Mouse (Mus musculus) intestine, embryonic 15.5 days (tissue): ENCODE data around the gene Col18a1. TPM values are rescaled to one million over a fixed set of nuclear protein-coding genes. Genes with fewer than 3 reads are reported as not detected.

Source experiments
- ATAC-seq: fragments of 200-750 bp; cut with Nextera tagmentation; 2 replicates; pipeline ENCODE4 v1.8.0; 2017; ENCODE audit warnings: moderate TSS enrichment, moderate library complexity
- H3K27ac ChIP-seq: fragments of 300-500 bp; sonication (generic); 2 replicates; pipeline ENCODE4 v1.5.1; 2015; ENCODE audit warnings: mild to moderate bottlenecking, inconsistent platforms
- H3K27me3 ChIP-seq: fragments of 300-500 bp; sonication (generic); replicated peaks from 2 replicates; pipeline ENCODE4 v1.6.1; 2015; ENCODE audit warnings: inconsistent platforms
- H3K36me3 ChIP-seq: fragments of 300-500 bp; sonication (generic); 2 replicates; pipeline ENCODE4 v1.6.1; 2015; ENCODE audit warnings: inconsistent platforms
- H3K4me1 ChIP-seq: fragments of 300-500 bp; sonication (generic); replicated peaks from 2 replicates; pipeline ENCODE4 v1.6.1; 2015; ENCODE audit warnings: inconsistent platforms
- H3K4me2 ChIP-seq: fragments of 300-500 bp; sonication (generic); replicated peaks from 2 replicates; pipeline ENCODE4 v1.6.1; 2015; ENCODE audit warnings: mild to moderate bottlenecking, inconsistent platforms
- H3K4me3 ChIP-seq: fragments of 300-500 bp; sonication (generic); replicated peaks from 2 replicates; pipeline ENCODE4 v1.5.1; 2015; ENCODE audit warnings: inconsistent platforms
- H3K9ac ChIP-seq: fragments of 300-500 bp; sonication (generic); 2 replicates; pipeline ENCODE4 v1.6.1; 2015; ENCODE audit warnings: inconsistent platforms
- H3K9me3 ChIP-seq: fragments of 300-500 bp; sonication (generic); 2 replicates; pipeline ENCODE4 v1.6.1; 2016; ENCODE audit warnings: inconsistent platforms
- WGBS: fragments of 180-500 bp; shearing (Covaris S2); methylation state at CpG from one replicate; pipeline ENCODE4 v1.1.7; 2015; 5-methylcytosine and 5-hydroxymethylcytosine counted together
- polyA plus RNA-seq: library from polyadenylated mRNA; unstranded; fragments of >200 nt; fragmentation: Nextera tagmentation; extraction: Ambion mirVana; gene quantifications from 2 replicates; pipeline ENCODE4 v1.2.1, GENCODE M21; 2015

Gene Col18a1
- polyA plus RNA-seq, 1 experiment from 2014 or later = 59.5 TPM

GRCm38 (mm10) chr10:77097006-77097889, 69.1 kb downstream of the Col18a1 start:
- Histone ChIP-seq H3K4me3 (no peak overlapping the region), H3K9me3 (no peaks in the 10 kb centered on the region), H3K27me3 (no peaks in the 10 kb centered on the region), H3K36me3 (no peaks in the 10 kb centered on the region), H3K9ac (no peak overlapping the region), H3K4me2 (no peak overlapping the region), H3K27ac (0 out of 2 replicates have a peak overlapping the region, but pooled peaks have one; percentile 40), H3K4me1 (peaks cover 7% of the 10 kb centered on the region; the same call in 1 of the 2 replicates)
- no peak for ATAC-seq
- 63% methylated on average over 12 of the region's 12 CpGs for WGBS

- Histone ChIP-seq H3K4me1 (peaks cover 7% of the 10 kb centered on the region; the same call in 1 of the 2 replicates), H3K4me2 (no peak overlapping the region), H3K4me3 (no peak overlapping the region), H3K9ac (no peak overlapping the region), H3K36me3 (no peaks in the 10 kb centered on the region), H3K27ac (no peak overlapping the region), H3K9me3 (no peaks in the 10 kb centered on the region), H3K27me3 (no peaks in the 10 kb centered on the region)
- ATAC-seq = no peak
- 91% methylated on average over 3 of the region's 3 CpGs for WGBS
These were observed 70.7 kb downstream of the Col18a1 start for GRCm38 (mm10) chr10:77095666-77096065.

- Histone ChIP-seq H3K9ac (no peak overlapping the region), H3K9me3 (no peaks in the 10 kb centered on the region), H3K27ac (no peak overlapping the region), H3K4me2 (no peak overlapping the region), H3K4me3 (no peak overlapping the region), H3K27me3 (no peaks in the 10 kb centered on the region), H3K4me1 (peaks cover 7% of the 10 kb centered on the region; the same call in 1 of the 2 replicates), H3K36me3 (no peaks in the 10 kb centered on the region)
- no peak for ATAC-seq
These were observed 72.5 kb downstream of the Col18a1 start for GRCm38 (mm10) chr10:77093817-77094216.

- H3K4me1 ChIP-seq = no peaks in the 10 kb centered on the region
- ATAC-seq = 0 out of 2 replicates have a peak, but pooled peaks have one; percentile 17
These were observed 74.7 kb downstream of the Col18a1 start for GRCm38 (mm10) chr10:77091538-77092097.

GRCm38 (mm10) chr10:77090063-77090462, 76.3 kb downstream of the Col18a1 start:
- no peak for ATAC-seq
- no peaks in the 10 kb centered on the region for H3K4me1 ChIP-seq
- no peak overlapping the region for H3K27ac ChIP-seq
- no peaks in the 10 kb centered on the region for H3K27me3 ChIP-seq
- no peaks in the 10 kb centered on the region for H3K36me3 ChIP-seq
- H3K9ac ChIP-seq = no peak overlapping the region
- H3K9me3 ChIP-seq = no peaks in the 10 kb centered on the region
- H3K4me2 ChIP-seq = no peak overlapping the region
- 77% methylated on average over 5 of the region's 5 CpGs for WGBS
- no peak overlapping the region for H3K4me3 ChIP-seq

More at GRCm38 (mm10) chr10:77091538-77092097, 74.7 kb downstream of the Col18a1 start:
- H3K36me3 ChIP-seq = no peaks in the 10 kb centered on the region
- H3K9me3 ChIP-seq = no peaks in the 10 kb centered on the region
- no peak overlapping the region for H3K4me3 ChIP-seq
- H3K27ac ChIP-seq = no peak overlapping the region
- 70% methylated on average over 4 of the region's 4 CpGs for WGBS
- H3K9ac ChIP-seq = no peak overlapping the region
- H3K4me2 ChIP-seq = no peak overlapping the region
- H3K27me3 ChIP-seq = no peaks in the 10 kb centered on the region

GRCm38 (mm10) chr10:77089336-77089735, 77.0 kb downstream of the Col18a1 start:
- Histone ChIP-seq H3K9me3 (no peaks in the 10 kb centered on the region), H3K4me3 (no peak overlapping the region), H3K27ac (no peak overlapping the region), H3K9ac (no peak overlapping the region), H3K4me1 (0 out of 2 replicates have a peak, but pooled peaks cover 1% of the 10 kb centered on the region), H3K4me2 (0 out of 2 replicates have a peak overlapping the region, but pooled peaks have one; percentile 1), H3K36me3 (no peaks in the 10 kb centered on the region), H3K27me3 (no peaks in the 10 kb centered on the region)
- 0 out of 2 replicates have a peak, but pooled peaks have one; percentile 52 for ATAC-seq
- WGBS = 53% methylated on average over 8 of the region's 8 CpGs

GRCm38 (mm10) chr10:77084568-77084967, 81.8 kb downstream of the Col18a1 start:
- no peaks in the 10 kb centered on the region for H3K9me3 ChIP-seq
- no peak overlapping the region for H3K9ac ChIP-seq
- H3K27ac ChIP-seq = no peak overlapping the region
- H3K36me3 ChIP-seq = no peaks in the 10 kb centered on the region
- no peak overlapping the region for H3K4me3 ChIP-seq
- no peaks in the 10 kb centered on the region for H3K27me3 ChIP-seq
- 47% methylated on average over 1 of the region's 1 CpGs for WGBS
- no peak overlapping the region for H3K4me2 ChIP-seq
- 0 out of 2 replicates have a peak, but pooled peaks cover 4% of the 10 kb centered on the region for H3K4me1 ChIP-seq
- ATAC-seq = no peak

- Histone ChIP-seq H3K9ac (no peak overlapping the region), H3K4me2 (no peak overlapping the region), H3K36me3 (no peaks in the 10 kb centered on the region), H3K4me1 (peaks cover 9% of the 10 kb centered on the region; the same call in 1 of the 2 replicates), H3K4me3 (no peak overlapping the region), H3K27me3 (no peaks in the 10 kb centered on the region), H3K9me3 (no peaks in the 10 kb centered on the region), H3K27ac (no peak overlapping the region)
- 69% methylated on average over 5 of the region's 5 CpGs for WGBS
- ATAC-seq = no peak
These were observed 83.4 kb downstream of the Col18a1 start for GRCm38 (mm10) chr10:77082921-77083320.

GRCm38 (mm10) chr10:77082453-77082852, 83.9 kb downstream of the Col18a1 start:
- Histone ChIP-seq H3K4me2 (no peak overlapping the region), H3K4me1 (peaks cover 9% of the 10 kb centered on the region; the same call in 1 of the 2 replicates), H3K27ac (no peak overlapping the region), H3K9me3 (no peaks in the 10 kb centered on the region), H3K9ac (no peak overlapping the region), H3K4me3 (no peak overlapping the region), H3K36me3 (no peaks in the 10 kb centered on the region), H3K27me3 (no peaks in the 10 kb centered on the region)
- ATAC-seq = no peak
- 8% methylated on average over 3 of the region's 3 CpGs for WGBS

- peak; percentile 65 for ATAC-seq
- Histone ChIP-seq H3K27ac (no peak overlapping the region), H3K9me3 (no peaks in the 10 kb centered on the region), H3K4me2 (no peak overlapping the region), H3K4me1 (peaks cover 7% of the 10 kb centered on the region; the same call in 1 of the 2 replicates), H3K36me3 (no peaks in the 10 kb centered on the region), H3K4me3 (no peak overlapping the region), H3K9ac (no peak overlapping the region), H3K27me3 (no peaks in the 10 kb centered on the region)
- 48% methylated on average over 8 of the region's 8 CpGs for WGBS
These were observed 87.4 kb downstream of the Col18a1 start for GRCm38 (mm10) chr10:77078961-77079360.

GRCm38 (mm10) chr10:77078456-77078855, 87.9 kb downstream of the Col18a1 start:
- ATAC-seq = peak; percentile 21; the same call in 1 of the 2 replicates
- H3K4me2 ChIP-seq = no peak overlapping the region
- H3K36me3 ChIP-seq = no peaks in the 10 kb centered on the region
- H3K4me1 ChIP-seq = peaks cover 7% of the 10 kb centered on the region; the same call in 1 of the 2 replicates
- no peaks in the 10 kb centered on the region for H3K9me3 ChIP-seq
- no peaks in the 10 kb centered on the region for H3K27me3 ChIP-seq
- H3K27ac ChIP-seq = no peak overlapping the region
- H3K9ac ChIP-seq = no peak overlapping the region
- WGBS = 97% methylated on average over 4 of the region's 4 CpGs
- no peak overlapping the region for H3K4me3 ChIP-seq

GRCm38 (mm10) chr10:77074276-77074974, 91.9 kb downstream of the Col18a1 start:
- H3K4me2 ChIP-seq = no peak overlapping the region
- 85% methylated on average over 4 of the region's 4 CpGs for WGBS
- H3K9ac ChIP-seq = no peak overlapping the region
- peaks cover 5% of the 10 kb centered on the region; the same call in 1 of the 2 replicates for H3K4me1 ChIP-seq
- H3K4me3 ChIP-seq = no peak overlapping the region
- ATAC-seq = no peak
- no peak overlapping the region for H3K27ac ChIP-seq
- no peaks in the 10 kb centered on the region for H3K27me3 ChIP-seq
- H3K36me3 ChIP-seq = no peaks in the 10 kb centered on the region
- H3K9me3 ChIP-seq = no peaks in the 10 kb centered on the region
